Mouse (Mus musculus) midbrain, embryonic 16.5 days (tissue): Measurements from ENCODE around the gene Setd4. TPM values are rescaled to one million over a fixed set of nuclear protein-coding genes. Genes with fewer than 3 reads are reported as not detected.

Experiments
- ATAC-seq: fragments of 200-750 bp; cut with Nextera tagmentation; 2 replicates; pipeline ENCODE4 v1.8.0; 2017; ENCODE audit warnings: moderate TSS enrichment
- H3K27ac ChIP-seq: fragments of 300-500 bp; sonication (generic); 2 replicates; pipeline ENCODE4 v1.5.1; 2014; ENCODE audit warnings: mild to moderate bottlenecking, low read length, mixed read lengths
- H3K27me3 ChIP-seq: fragments of 300-500 bp; sonication (generic); 2 replicates; pipeline ENCODE4 v1.6.1; 2014; ENCODE audit warnings: low read depth, low read length, mixed read lengths; ENCODE audit not compliant: control insufficient read depth, insufficient read depth
- H3K36me3 ChIP-seq: fragments of 300-500 bp; sonication (generic); 2 replicates; pipeline ENCODE4 v1.6.1; 2014; ENCODE audit warnings: mild to moderate bottlenecking, low read length, moderate library complexity, mixed read lengths; ENCODE audit not compliant: control insufficient read depth, insufficient read depth
- H3K4me1 ChIP-seq: fragments of 300-500 bp; sonication (generic); 2 replicates; pipeline ENCODE4 v1.6.1; 2014; ENCODE audit warnings: mild to moderate bottlenecking, low read length, mixed read lengths; ENCODE audit not compliant: control insufficient read depth, insufficient read depth
- H3K4me2 ChIP-seq: fragments of 300-500 bp; sonication (generic); 2 replicates; pipeline ENCODE4 v1.6.1; 2014; ENCODE audit warnings: mild to moderate bottlenecking, low read length, mixed read lengths
- H3K4me3 ChIP-seq: fragments of 300-500 bp; sonication (generic); 2 replicates; pipeline ENCODE4 v1.5.1; 2014; ENCODE audit warnings: low read depth, mild to moderate bottlenecking, low read length, moderate library complexity, mixed read lengths
- H3K9ac ChIP-seq: fragments of 300-500 bp; sonication (generic); 2 replicates; pipeline ENCODE4 v1.6.1; 2014; ENCODE audit warnings: low read depth, low read length, mixed read lengths
- H3K9me3 ChIP-seq: fragments of 300-500 bp; sonication (generic); replicated peaks from 2 replicates; pipeline ENCODE4 v1.6.1; 2014; ENCODE audit warnings: mild to moderate bottlenecking, low read length, mixed read lengths; ENCODE audit not compliant: control insufficient read depth, poor library complexity, severe bottlenecking
- WGBS: fragments of 180-500 bp; shearing (Covaris S2); extraction: QIAGEN DNeasy Blood & Tissue Kit; methylation state at CpG from one replicate; pipeline ENCODE4 v1.1.7; 2014; 5-methylcytosine and 5-hydroxymethylcytosine counted together
- polyA plus RNA-seq: library from polyadenylated mRNA; unstranded; fragments of >200 nt; fragmentation: Nextera tagmentation; extraction: Ambion mirVana; gene quantifications from 2 replicates; pipeline ENCODE4 v1.2.1, GENCODE M21; 2015

Setd4 gene
- polyA plus RNA-seq, 1 experiment from 2014 or later = 22.4 TPM

DNA sequence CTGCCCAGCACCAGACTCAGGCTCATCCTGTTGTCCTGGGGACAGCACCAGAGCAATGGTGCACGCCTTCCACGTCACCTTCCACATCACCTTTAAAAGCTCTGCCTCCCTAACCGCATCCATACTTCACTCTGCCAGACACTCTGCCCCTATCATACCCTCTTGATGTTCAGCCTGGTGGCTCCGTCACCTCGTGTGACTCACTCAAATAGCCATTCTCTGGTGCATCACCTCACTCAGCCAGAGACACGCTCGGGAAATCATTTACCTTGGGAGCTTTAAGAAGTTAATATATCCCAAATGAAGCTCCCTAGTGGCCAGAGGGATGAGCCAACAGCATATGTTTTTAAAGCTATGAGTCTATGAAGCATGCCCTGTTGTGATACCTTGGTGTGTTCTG lies 7.1 kb downstream of the Setd4 start:
- Histone ChIP-seq H3K36me3 (peaks cover 39% of the 10 kb centered on the region), H3K9ac (no peak overlapping the region), H3K4me1 (no peaks in the 10 kb centered on the region), H3K27ac (no peak overlapping the region), H3K9me3 (no peaks in the 10 kb centered on the region), H3K27me3 (no peaks in the 10 kb centered on the region), H3K4me2 (no peak overlapping the region), H3K4me3 (no peak overlapping the region)
- WGBS = 92% methylated on average over 7 of the region's 7 CpGs
- no peak for ATAC-seq

DNA sequence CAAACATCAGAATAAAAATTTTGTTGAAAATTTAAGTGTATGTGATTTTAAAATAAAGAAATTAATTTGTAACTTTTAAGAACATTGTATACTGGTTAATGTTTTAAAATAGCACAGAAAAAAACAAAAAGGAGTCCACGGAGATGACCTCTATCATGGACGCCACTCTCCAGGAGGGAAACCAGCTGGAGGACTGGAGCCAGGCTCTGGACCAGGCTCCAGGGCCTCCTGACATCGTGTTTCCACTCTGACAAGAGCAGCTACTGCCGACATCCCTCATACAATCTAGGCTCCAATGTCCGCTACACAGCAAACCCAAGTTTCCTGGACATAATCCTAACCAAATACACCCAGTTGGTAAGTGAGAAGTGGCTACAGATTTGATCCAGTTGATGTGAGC lies 8.1 kb downstream of the Setd4 start:
- H3K4me3 ChIP-seq = no peak overlapping the region
- no peak overlapping the region for H3K4me2 ChIP-seq
- H3K36me3 ChIP-seq = peaks cover 43% of the 10 kb centered on the region
- H3K27ac ChIP-seq = no peak overlapping the region
- H3K4me1 ChIP-seq = no peaks in the 10 kb centered on the region
- ATAC-seq = no peak
- 93% methylated on average over 5 of the region's 5 CpGs for WGBS
- no peaks in the 10 kb centered on the region for H3K9me3 ChIP-seq
- H3K27me3 ChIP-seq = no peaks in the 10 kb centered on the region
- H3K9ac ChIP-seq = no peak overlapping the region

DNA sequence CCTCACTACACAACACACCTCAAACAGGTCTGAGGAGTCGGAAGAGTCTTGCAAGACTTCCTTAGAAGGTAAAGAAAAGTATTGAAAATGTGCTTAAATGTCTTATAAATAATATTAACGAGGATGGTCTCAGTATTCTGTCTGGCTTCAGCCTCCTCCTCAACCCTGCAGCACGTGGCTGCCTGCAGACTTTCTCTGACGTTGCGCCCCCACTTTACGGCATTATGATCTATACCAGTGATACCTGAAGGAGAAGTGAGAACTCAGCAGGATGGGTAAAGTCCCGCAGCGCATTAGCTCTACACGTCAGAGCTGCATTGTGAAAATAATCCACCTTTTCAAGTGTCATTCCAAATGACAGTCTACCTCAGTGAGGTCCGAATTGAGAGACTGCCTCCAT lies 9.4 kb downstream of the Setd4 start:
- Histone ChIP-seq H3K4me3 (no peak overlapping the region), H3K27ac (no peak overlapping the region), H3K4me2 (no peak overlapping the region), H3K36me3 (peaks cover 44% of the 10 kb centered on the region), H3K4me1 (no peaks in the 10 kb centered on the region), H3K27me3 (no peaks in the 10 kb centered on the region), H3K9me3 (no peaks in the 10 kb centered on the region), H3K9ac (no peak overlapping the region)
- ATAC-seq = no peak
- WGBS = 90% methylated on average over 10 of the region's 10 CpGs

DNA sequence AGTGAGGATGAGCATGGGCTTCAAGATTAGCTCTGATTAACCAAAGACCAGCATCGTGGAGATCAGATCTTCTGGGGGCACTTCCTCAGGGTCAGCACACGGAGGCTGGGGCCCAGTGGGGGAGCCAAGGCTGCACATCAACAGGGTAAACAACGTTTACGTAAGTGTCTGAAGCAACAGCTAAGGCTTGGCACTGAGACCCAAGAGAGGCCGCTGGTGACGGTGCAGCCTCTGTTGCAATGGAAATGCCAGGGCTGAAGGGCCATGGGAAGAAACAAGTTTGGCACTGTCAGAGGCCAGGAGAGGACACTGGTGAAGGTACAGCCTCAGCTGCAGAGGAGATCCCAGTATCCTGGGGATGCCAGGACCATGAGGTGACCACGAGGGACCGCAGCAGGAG lies 10.5 kb downstream of the Setd4 start:
- no peaks in the 10 kb centered on the region for H3K27me3 ChIP-seq
- no peak overlapping the region for H3K27ac ChIP-seq
- no peak overlapping the region for H3K4me3 ChIP-seq
- WGBS = 93% methylated on average over 8 of the region's 8 CpGs
- H3K9me3 ChIP-seq = no peaks in the 10 kb centered on the region
- H3K9ac ChIP-seq = no peak overlapping the region
- H3K36me3 ChIP-seq = peaks cover 41% of the 10 kb centered on the region
- no peak for ATAC-seq
- H3K4me2 ChIP-seq = no peak overlapping the region
- H3K4me1 ChIP-seq = no peaks in the 10 kb centered on the region

DNA sequence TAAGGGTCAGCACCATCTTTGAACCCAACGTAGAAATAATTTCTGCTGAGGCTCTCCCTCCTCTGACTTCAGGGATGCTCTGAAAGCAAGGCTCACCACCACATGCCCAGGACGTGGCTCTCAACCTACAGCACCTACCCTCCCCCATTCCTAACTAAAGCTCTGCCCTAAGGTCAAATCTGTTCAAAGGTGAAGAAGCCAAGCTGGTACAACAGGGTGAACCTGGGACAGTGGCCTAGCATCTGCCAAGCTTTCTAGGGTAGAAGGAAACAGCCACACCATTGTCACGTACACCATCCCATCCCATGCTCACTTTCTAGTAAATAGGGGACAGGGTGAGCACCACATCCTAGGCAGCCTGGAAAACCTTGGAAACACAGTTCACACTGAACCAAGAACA lies 11.2 kb downstream of the Setd4 start:
- no peak overlapping the region for H3K9ac ChIP-seq
- H3K4me2 ChIP-seq = no peak overlapping the region
- no peak for ATAC-seq
- no peaks in the 10 kb centered on the region for H3K4me1 ChIP-seq
- H3K9me3 ChIP-seq = no peaks in the 10 kb centered on the region
- H3K4me3 ChIP-seq = no peak overlapping the region
- WGBS = 91% methylated on average over 3 of the region's 3 CpGs
- peaks cover 36% of the 10 kb centered on the region for H3K36me3 ChIP-seq
- H3K27ac ChIP-seq = no peak overlapping the region
- H3K27me3 ChIP-seq = no peaks in the 10 kb centered on the region

DNA sequence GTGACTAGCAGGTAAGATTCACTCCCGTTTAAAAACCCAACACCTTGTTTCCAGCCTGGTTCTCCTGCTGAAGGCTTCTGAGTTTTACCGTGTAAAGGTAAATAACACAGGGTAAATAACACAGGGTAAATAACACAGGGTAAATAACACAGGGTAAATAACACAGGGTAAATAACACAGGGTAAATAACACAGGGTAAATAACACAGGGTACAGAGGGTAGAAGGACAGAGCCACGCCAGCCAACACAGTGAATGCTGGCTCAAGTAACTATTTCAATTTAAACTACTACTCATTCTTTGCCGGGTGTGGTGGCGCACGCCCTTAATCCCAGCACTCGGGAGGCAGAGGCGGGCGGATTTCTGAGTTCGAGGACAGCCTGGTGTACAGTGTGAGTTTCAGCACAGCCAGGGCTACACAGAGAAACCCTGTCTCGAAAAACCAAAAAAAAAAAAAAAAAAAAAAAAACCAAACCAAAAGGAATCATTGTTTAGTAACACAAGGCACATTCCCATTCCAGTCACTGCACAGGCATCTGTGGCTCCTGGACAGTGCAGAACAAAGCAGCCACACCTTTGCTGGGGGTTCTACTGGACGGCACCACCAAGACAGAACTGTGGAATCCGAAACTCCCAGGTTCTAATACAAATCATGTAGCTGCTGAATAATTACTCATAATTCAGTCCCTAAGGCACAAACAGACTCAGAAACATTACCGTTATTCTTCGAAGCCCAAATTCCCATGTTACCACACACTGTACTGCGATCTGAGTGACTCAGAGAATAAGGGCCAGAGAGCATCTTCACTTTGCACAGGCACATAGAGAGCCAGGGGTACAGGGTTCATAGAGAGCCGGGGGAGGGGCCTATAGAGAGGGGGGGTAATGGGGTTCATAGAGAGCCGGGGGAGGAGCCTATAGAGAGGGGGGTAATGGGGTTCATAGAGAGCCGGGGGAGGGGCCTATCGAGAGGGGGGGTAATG lies 12.1 kb downstream of the Setd4 start:
- H3K36me3 ChIP-seq = peaks cover 31% of the 10 kb centered on the region
- H3K4me1 ChIP-seq = no peaks in the 10 kb centered on the region
- H3K27ac ChIP-seq = no peak overlapping the region
- H3K4me2 ChIP-seq = no peak overlapping the region
- H3K4me3 ChIP-seq = no peak overlapping the region
- no peaks in the 10 kb centered on the region for H3K27me3 ChIP-seq
- WGBS = 94% methylated on average over 19 of the region's 20 CpGs
- no peak overlapping the region for H3K9ac ChIP-seq
- H3K9me3 ChIP-seq = no peaks in the 10 kb centered on the region
- no peak for ATAC-seq

DNA sequence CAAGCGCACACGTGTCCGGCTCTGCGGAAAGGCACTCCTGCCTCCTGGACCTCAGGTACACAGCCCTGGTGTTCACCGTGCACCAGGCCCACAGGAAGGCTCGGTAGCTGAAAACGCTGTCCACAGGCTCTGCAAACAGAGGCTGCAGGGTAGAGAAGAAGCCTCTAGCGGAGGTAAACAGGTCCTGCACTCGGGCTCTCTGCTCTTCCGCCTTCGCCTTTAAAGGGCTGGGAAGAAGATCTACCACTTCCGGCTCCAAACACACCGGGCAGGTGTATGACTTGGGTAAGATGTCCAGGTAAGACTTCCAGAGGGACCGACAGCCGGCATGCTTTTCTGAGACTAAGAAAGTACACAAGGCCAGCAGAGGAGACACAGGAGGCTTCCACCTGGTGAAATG lies 12.9 kb downstream of the Setd4 start:
- Histone ChIP-seq H3K4me1 (no peaks in the 10 kb centered on the region), H3K4me3 (no peak overlapping the region), H3K27me3 (no peaks in the 10 kb centered on the region), H3K27ac (no peak overlapping the region), H3K9ac (no peak overlapping the region), H3K4me2 (no peak overlapping the region), H3K9me3 (no peaks in the 10 kb centered on the region), H3K36me3 (peaks cover 25% of the 10 kb centered on the region)
- no peak for ATAC-seq
- 97% methylated on average over 15 of the region's 15 CpGs for WGBS

DNA sequence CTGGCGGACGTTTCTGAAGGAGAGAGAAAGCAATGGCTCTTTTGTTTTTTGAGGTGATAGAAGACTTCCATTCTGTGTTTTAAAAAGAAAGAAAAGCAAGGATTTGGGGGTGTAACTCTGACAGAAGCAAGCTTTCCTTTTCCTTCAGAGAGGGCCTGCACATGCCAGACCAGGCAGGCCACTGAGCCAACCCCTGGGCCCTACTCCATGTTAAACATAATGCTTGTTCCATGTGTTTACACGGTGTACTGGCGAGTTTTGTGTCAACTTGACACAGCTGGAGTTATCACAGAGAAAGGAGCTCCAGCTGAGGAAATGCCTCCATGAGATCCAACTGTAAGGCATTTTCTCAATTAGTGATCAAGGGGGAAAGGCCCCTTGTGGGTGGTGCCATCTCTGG lies 15.6 kb downstream of the Setd4 start:
- Histone ChIP-seq H3K9ac (no peak overlapping the region), H3K36me3 (peaks cover 28% of the 10 kb centered on the region), H3K27ac (no peak overlapping the region), H3K4me2 (no peak overlapping the region), H3K27me3 (no peaks in the 10 kb centered on the region), H3K4me3 (no peak overlapping the region), H3K4me1 (no peaks in the 10 kb centered on the region), H3K9me3 (no peaks in the 10 kb centered on the region)
- WGBS = 56% methylated on average over 4 of the region's 4 CpGs
- no peak for ATAC-seq

DNA sequence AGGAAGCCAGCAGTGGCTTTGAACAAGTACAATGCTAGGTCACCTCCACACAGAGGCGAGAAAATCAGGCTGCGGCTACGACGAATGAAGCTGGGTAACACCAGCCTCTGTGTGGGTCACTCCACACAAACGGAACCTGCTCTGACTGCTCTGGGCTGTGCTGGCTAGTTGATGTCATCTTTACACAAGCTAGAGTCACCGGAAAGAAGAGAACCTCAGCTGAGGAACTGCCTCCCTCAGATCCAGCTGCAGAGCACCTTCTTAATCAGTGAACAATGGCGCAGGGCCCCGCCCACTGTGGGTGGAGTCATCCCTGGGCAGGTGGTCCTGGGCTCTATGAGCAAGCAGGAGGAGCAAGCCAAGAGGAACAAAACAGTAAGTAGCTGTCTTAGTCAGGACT lies 17.5 kb downstream of the Setd4 start:
- H3K27me3 ChIP-seq = no peaks in the 10 kb centered on the region
- no peak overlapping the region for H3K27ac ChIP-seq
- no peak overlapping the region for H3K9ac ChIP-seq
- peaks cover 23% of the 10 kb centered on the region; the same call in 1 of the 2 replicates for H3K36me3 ChIP-seq
- no peaks in the 10 kb centered on the region for H3K9me3 ChIP-seq
- no peak overlapping the region for H3K4me2 ChIP-seq
- H3K4me1 ChIP-seq = no peaks in the 10 kb centered on the region
- ATAC-seq = no peak
- 56% methylated on average over 8 of the region's 8 CpGs for WGBS
- H3K4me3 ChIP-seq = no peak overlapping the region
